Mouse (Mus musculus) limb, embryonic 11.5 days (tissue): ENCODE measurements around the gene Hist1h2ao. TPM values are rescaled to one million over a fixed set of nuclear protein-coding genes. Genes with fewer than 3 reads are reported as not detected.
"Not testable (repeated sequence)": the region's sequence is repeated elsewhere in the genome, so short reads cannot be mapped to it uniquely, and the experiment has no call there.

Experiments used
- ATAC-seq: fragments of 200-750 bp; cut with Nextera tagmentation; 2 replicates; pipeline ENCODE4 v1.8.0; 2017; ENCODE audit warnings: low read depth; ENCODE audit not compliant: insufficient number of reproducible peaks, low FRiP score, low TSS enrichment
- DNase-seq: peaks from one replicate; pipeline ENCODE4 v3.0.0-alpha.2; 2015; ENCODE audit warnings: low spot score
- H3K27ac ChIP-seq: fragments of 300-500 bp; sonication (generic); replicated peaks from 2 replicates; pipeline ENCODE4 v1.5.1; 2014; ENCODE audit warnings: low read depth, mild to moderate bottlenecking, low read length
- H3K27me3 ChIP-seq: fragments of 300-500 bp; sonication (generic); 2 replicates; pipeline ENCODE4 v1.6.1; 2014; ENCODE audit warnings: mild to moderate bottlenecking, low read length, mixed read lengths; ENCODE audit not compliant: control insufficient read depth, insufficient read depth
- H3K36me3 ChIP-seq: fragments of 300-500 bp; sonication (generic); 2 replicates; pipeline ENCODE4 v1.6.1; 2014; ENCODE audit warnings: mild to moderate bottlenecking, low read length, moderate library complexity, mixed read lengths; ENCODE audit not compliant: control insufficient read depth, insufficient read depth
- H3K4me1 ChIP-seq: fragments of 300-500 bp; sonication (generic); 2 replicates; pipeline ENCODE4 v1.6.1; 2014; ENCODE audit warnings: low read length, mixed read lengths; ENCODE audit not compliant: control insufficient read depth, insufficient read depth
- H3K4me2 ChIP-seq: fragments of 300-500 bp; sonication (generic); 2 replicates; pipeline ENCODE4 v1.6.1; 2014; ENCODE audit warnings: low read depth, mild to moderate bottlenecking, moderate library complexity; ENCODE audit not compliant: severe bottlenecking
- H3K4me3 ChIP-seq: fragments of 300-500 bp; sonication (generic); 2 replicates; pipeline ENCODE4 v1.5.1; 2014; ENCODE audit warnings: low read depth, low read length
- H3K9ac ChIP-seq: fragments of 300-500 bp; sonication (generic); 2 replicates; pipeline ENCODE4 v1.6.1; 2014; ENCODE audit warnings: mild to moderate bottlenecking, low read length
- H3K9me3 ChIP-seq: fragments of 300-500 bp; sonication (generic); 2 replicates; pipeline ENCODE4 v1.6.1; 2016; ENCODE audit warnings: low read length; ENCODE audit not compliant: control insufficient read depth
- WGBS: fragments of 180-500 bp; shearing (Covaris S2); extraction: QIAGEN DNeasy Blood & Tissue Kit; methylation state at CpG from one replicate; pipeline ENCODE4 v1.1.7; 2014; 5-methylcytosine and 5-hydroxymethylcytosine counted together
- polyA plus RNA-seq: library from polyadenylated mRNA; unstranded; fragments of >200 nt; fragmentation: Nextera tagmentation; extraction: Ambion mirVana; gene quantifications from 2 replicates; pipeline ENCODE4 v1.2.1, GENCODE M21; 2014

The Hist1h2ao gene
- polyA plus RNA-seq, 1 experiment from 2014 or later = 3.6 TPM

DNA sequence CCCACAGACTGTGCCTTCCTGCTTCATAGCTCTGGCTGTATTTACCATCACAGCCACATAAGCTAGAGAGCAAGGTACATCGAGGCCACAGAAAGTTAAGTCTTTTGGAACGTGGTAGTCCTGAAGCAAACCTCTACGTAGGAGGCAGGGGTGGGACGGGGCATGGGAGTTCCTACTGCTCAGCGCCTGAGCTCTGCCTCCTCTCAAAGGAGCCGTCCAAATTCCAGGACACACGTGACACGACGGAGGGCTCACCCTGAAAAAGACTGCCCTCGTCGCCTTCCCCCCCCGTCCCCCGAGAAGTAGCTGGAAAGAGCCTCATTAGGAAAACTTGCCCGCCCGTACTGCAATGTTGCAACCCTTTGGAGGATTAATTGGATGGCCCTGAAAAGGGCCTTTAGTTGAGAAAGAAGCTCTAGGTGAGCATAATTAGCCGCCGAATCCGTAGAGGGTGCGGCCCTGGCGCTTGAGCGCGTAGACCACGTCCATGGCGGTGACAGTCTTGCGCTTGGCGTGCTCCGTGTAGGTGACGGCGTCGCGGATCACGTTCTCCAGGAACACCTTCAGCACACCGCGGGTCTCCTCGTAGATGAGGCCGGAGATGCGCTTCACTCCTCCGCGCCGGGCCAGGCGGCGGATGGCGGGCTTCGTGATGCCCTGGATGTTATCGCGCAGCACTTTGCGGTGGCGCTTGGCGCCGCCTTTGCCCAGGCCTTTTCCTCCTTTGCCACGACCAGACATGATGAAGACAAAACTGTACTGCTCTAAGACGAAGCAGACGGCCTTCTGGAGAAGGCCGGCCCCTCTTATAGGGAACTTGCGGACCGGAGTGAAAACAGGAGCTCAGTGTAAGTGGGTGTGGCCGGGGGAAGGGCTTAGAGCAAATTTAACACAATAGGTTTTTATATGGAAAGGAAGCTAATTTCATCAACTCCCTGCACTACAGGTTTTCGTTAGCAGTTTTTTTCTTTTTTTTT is 21.4 kb downstream of the Hist1h2ao start, which contains the start of gene Hist1h4n:
Hist1h4n (minus strand) TSS at position 779 of the 977 bp plus-strand sequence.
- under 1% methylated on average over 18 of the region's 58 CpGs for WGBS
- H3K4me2 ChIP-seq, H3K9ac ChIP-seq, DNase-seq, H3K36me3 ChIP-seq, H3K27ac ChIP-seq, H3K4me1 ChIP-seq, H3K27me3 ChIP-seq, H3K9me3 ChIP-seq, H3K4me3 ChIP-seq: not testable (repeated sequence)
- ATAC-seq = peak; percentile 86

- not testable (repeated sequence) for H3K4me3 ChIP-seq, H3K9ac ChIP-seq, H3K36me3 ChIP-seq, H3K27ac ChIP-seq, H3K27me3 ChIP-seq, H3K4me2 ChIP-seq, DNase-seq, H3K4me1 ChIP-seq, H3K9me3 ChIP-seq
- ATAC-seq = peak; percentile 95
- WGBS = no CpG with 5 or more reads among the region's 24 CpGs
These were observed 23.2 kb downstream of the Hist1h2ao start, which contains the start of the genes Hist1h2ap and Hist1h2br for GRCm38 (mm10) chr13:21833461-21833860. Gene Hist1h2ap (minus strand): TSS chr13:21833507. Gene Hist1h2br (plus strand): TSS chr13:21833743.

- not testable (repeated sequence) for H3K4me3 ChIP-seq, DNase-seq, H3K9me3 ChIP-seq, H3K36me3 ChIP-seq, H3K27me3 ChIP-seq, H3K9ac ChIP-seq, H3K27ac ChIP-seq, H3K4me2 ChIP-seq, H3K4me1 ChIP-seq
- ATAC-seq = peak; percentile 81
- WGBS = no CpG with 5 or more reads among the region's 4 CpGs
These were observed 30.2 kb downstream of the Hist1h2ao start for GRCm38 (mm10) chr13:21840508-21840907.

- not testable (repeated sequence) for H3K27ac ChIP-seq, DNase-seq, ATAC-seq, H3K27me3 ChIP-seq, H3K4me1 ChIP-seq, H3K36me3 ChIP-seq, H3K4me3 ChIP-seq, H3K9ac ChIP-seq, H3K4me2 ChIP-seq, H3K9me3 ChIP-seq
These were observed 36.1 kb downstream of the Hist1h2ao start for GRCm38 (mm10) chr13:21846356-21846755.

DNA sequence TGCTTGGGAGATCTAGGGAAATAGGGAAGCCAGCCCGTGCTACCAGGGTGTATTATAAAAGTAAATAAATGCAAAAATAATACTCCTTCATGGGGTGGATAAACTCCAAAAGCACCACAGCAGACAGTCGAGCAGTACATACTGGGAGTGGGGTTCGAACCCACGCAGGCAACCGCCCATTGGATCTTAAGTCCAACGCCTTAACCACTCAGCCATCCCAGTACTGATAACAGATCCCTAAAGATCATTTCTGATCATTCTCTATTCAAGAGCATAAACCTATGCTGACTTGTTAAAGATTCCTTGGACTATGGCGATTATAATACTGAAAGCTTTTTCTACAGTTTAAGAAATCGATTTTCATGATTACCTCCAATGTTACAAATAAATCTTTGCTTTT is 37.6 kb downstream of the Hist1h2ao start:
- no peaks in the 10 kb centered on the region for H3K27me3 ChIP-seq
- no peak overlapping the region for H3K4me3 ChIP-seq
- no peak overlapping the region for H3K9ac ChIP-seq
- no peak overlapping the region for H3K27ac ChIP-seq
- DNase-seq (peak; percentile 47), ATAC-seq (no peak)
- WGBS = 13% methylated on average over 8 of the region's 8 CpGs
- H3K36me3 ChIP-seq = no peaks in the 10 kb centered on the region
- no peaks in the 10 kb centered on the region for H3K4me1 ChIP-seq
- no peak overlapping the region for H3K4me2 ChIP-seq
- no peaks in the 10 kb centered on the region for H3K9me3 ChIP-seq

DNA sequence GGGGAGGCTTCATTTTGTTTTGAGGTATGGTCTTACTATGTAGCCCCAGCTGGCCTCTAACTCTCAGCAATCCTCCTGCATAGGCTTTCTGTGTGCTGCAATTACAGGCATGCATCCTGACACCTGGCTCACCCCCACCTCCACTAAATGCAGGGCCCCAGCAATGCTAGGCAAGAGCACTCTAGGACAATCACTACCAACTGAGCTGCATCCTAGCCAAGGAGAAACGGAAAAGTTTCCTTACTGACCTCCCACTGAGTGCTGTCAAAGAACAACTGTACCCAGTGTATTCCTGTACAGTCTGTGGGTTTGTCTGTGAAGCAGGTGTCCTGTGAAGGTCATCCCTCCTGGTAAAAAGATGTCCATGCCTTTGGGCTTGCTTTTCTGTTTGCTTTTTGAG is 40.4 kb downstream of the Hist1h2ao start:
- not testable (repeated sequence) for H3K27me3 ChIP-seq, H3K9ac ChIP-seq, ATAC-seq, H3K36me3 ChIP-seq, H3K4me1 ChIP-seq, H3K4me3 ChIP-seq, H3K9me3 ChIP-seq, DNase-seq, H3K4me2 ChIP-seq, H3K27ac ChIP-seq
- 35% methylated on average over 1 of the region's 1 CpGs for WGBS

GRCm38 (mm10) chr13:21852215-21852945 is 42.1 kb downstream of the Hist1h2ao start:
- ATAC-seq = no peak
- 71% methylated on average over 3 of the region's 3 CpGs for WGBS

GRCm38 (mm10) chr13:21855146-21855545 is 44.9 kb downstream of the Hist1h2ao start:
- Histone ChIP-seq H3K36me3 (no peaks in the 10 kb centered on the region), H3K9ac (no peak overlapping the region)
- ATAC-seq = no peak

More at GRCm38 (mm10) chr13:21852215-21852945, 42.1 kb downstream of the Hist1h2ao start:
- DNase-seq = no peak
- Histone ChIP-seq H3K4me2 (no peak overlapping the region), H3K9me3 (no peaks in the 10 kb centered on the region), H3K27ac (no peak overlapping the region), H3K27me3 (no peaks in the 10 kb centered on the region), H3K4me1 (no peaks in the 10 kb centered on the region), H3K9ac (no peak overlapping the region), H3K36me3 (no peaks in the 10 kb centered on the region), H3K4me3 (no peak overlapping the region)

More at GRCm38 (mm10) chr13:21855146-21855545, 44.9 kb downstream of the Hist1h2ao start:
- Histone ChIP-seq H3K27ac (no peak overlapping the region), H3K4me2 (peak overlapping the region; percentile 26; the same call in 1 of the 2 replicates), H3K9me3 (no peaks in the 10 kb centered on the region), H3K4me1 (no peaks in the 10 kb centered on the region), H3K27me3 (no peaks in the 10 kb centered on the region), H3K4me3 (peak overlapping the region; percentile 32)
- WGBS = 1% methylated on average over 11 of the region's 11 CpGs
- DNase-seq = peak; percentile 92
